Mouse (Mus musculus) forebrain, embryonic 11.5 days (tissue): Measurements from ENCODE around the gene Marveld3. TPM values are rescaled to one million over a fixed set of nuclear protein-coding genes. Genes with fewer than 3 reads are reported as not detected.

ENCODE experiments used
- ATAC-seq: fragments of 200-750 bp; cut with Nextera tagmentation; replicated peaks from 2 replicates; pipeline ENCODE4 v1.8.0; 2017; ENCODE audit warnings: moderate TSS enrichment; ENCODE audit not compliant: low FRiP score
- DNase-seq: peaks from one replicate; pipeline ENCODE4 v3.0.0-alpha.2; 2017; ENCODE audit warnings: low spot score
- H3K27ac ChIP-seq: fragments of 300-500 bp; sonication (generic); 2 replicates; pipeline ENCODE4 v1.5.1; 2014; ENCODE audit warnings: low read depth, low read length
- H3K27me3 ChIP-seq: fragments of 300-500 bp; sonication (generic); 2 replicates; pipeline ENCODE4 v1.6.1; 2014; ENCODE audit warnings: mild to moderate bottlenecking, low read length, mixed read lengths; ENCODE audit not compliant: control insufficient read depth, insufficient read depth
- H3K36me3 ChIP-seq: fragments of 300-500 bp; sonication (generic); 2 replicates; pipeline ENCODE4 v1.6.1; 2014; ENCODE audit warnings: mild to moderate bottlenecking, low read length, moderate library complexity, mixed read lengths; ENCODE audit not compliant: control insufficient read depth, insufficient read depth
- H3K4me1 ChIP-seq: fragments of 300-500 bp; sonication (generic); replicated peaks from 2 replicates; pipeline ENCODE4 v1.6.1; 2014; ENCODE audit warnings: low read length, mixed read lengths; ENCODE audit not compliant: control insufficient read depth, insufficient read depth
- H3K4me2 ChIP-seq: fragments of 300-500 bp; sonication (generic); 2 replicates; pipeline ENCODE4 v1.6.1; 2014; ENCODE audit warnings: low read depth, mild to moderate bottlenecking, low read length, moderate library complexity, mixed read lengths; ENCODE audit not compliant: severe bottlenecking
- H3K4me3 ChIP-seq: fragments of 300-500 bp; sonication (generic); 2 replicates; pipeline ENCODE4 v1.5.1; 2014; ENCODE audit warnings: low read depth, low read length
- H3K9ac ChIP-seq: fragments of 300-500 bp; sonication (generic); 2 replicates; pipeline ENCODE4 v1.6.1; 2014; ENCODE audit warnings: low read length
- H3K9me3 ChIP-seq: fragments of 300-500 bp; sonication (generic); 2 replicates; pipeline ENCODE4 v1.6.1; 2016; ENCODE audit warnings: low read length, mixed read lengths; ENCODE audit not compliant: control insufficient read depth
- WGBS: fragments of 180-500 bp; shearing (Covaris S2); extraction: QIAGEN DNeasy Blood & Tissue Kit; methylation state at CpG from one replicate; pipeline ENCODE4 v1.1.7; 2014; 5-methylcytosine and 5-hydroxymethylcytosine counted together
- polyA plus RNA-seq: library from polyadenylated mRNA; unstranded; fragments of >200 nt; fragmentation: Nextera tagmentation; extraction: Ambion mirVana; gene quantifications from 2 replicates; pipeline ENCODE4 v1.2.1, GENCODE M21; 2014

The Marveld3 gene
- polyA plus RNA-seq, 1 experiment from 2014 or later, result 0.65 TPM

GRCm38 (mm10) chr8:109982386-109983105 is 20.5 kb upstream of the Marveld3 start:
- no peak for ATAC-seq
- Histone ChIP-seq H3K27ac (no peak overlapping the region), H3K9me3 (no peaks in the 10 kb centered on the region), H3K4me3 (no peak overlapping the region), H3K4me1 (no peaks in the 10 kb centered on the region), H3K36me3 (no peaks in the 10 kb centered on the region), H3K27me3 (no peaks in the 10 kb centered on the region), H3K9ac (no peak overlapping the region), H3K4me2 (no peak overlapping the region)
- no peak for DNase-seq
- 78% methylated on average over 15 of the region's 15 CpGs for WGBS

DNA sequence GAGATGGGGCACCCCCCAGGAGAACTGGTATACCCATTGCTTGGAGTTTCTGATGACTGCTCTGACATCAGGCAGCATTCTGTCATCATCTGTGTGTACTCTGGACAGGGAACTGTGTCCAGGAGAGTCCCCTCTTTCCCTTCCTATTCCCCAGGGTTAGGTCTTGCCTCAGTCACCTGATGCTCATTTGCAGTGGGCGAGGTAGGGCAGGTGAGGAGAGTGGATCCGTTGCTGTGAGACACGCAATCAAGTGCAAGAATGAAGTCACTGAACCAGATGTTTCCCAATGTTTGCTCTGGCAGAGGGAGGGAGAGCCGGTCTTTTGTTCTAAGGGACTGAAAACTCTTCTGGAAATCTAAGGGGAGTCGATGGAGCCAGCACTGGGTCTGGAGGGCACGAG is 17.3 kb upstream of the Marveld3 start:
- ATAC-seq, result no peak
- WGBS, result 76% methylated on average over 6 of the region's 6 CpGs
- Histone ChIP-seq H3K27me3 (no peaks in the 10 kb centered on the region), H3K36me3 (no peaks in the 10 kb centered on the region), H3K9ac (no peak overlapping the region), H3K4me3 (no peak overlapping the region), H3K4me1 (no peaks in the 10 kb centered on the region), H3K4me2 (no peak overlapping the region), H3K27ac (no peak overlapping the region), H3K9me3 (no peaks in the 10 kb centered on the region; the same call in 1 of the 2 replicates)
- DNase-seq, result no peak

- H3K4me3 ChIP-seq, result no peak overlapping the region
- H3K9ac ChIP-seq, result no peak overlapping the region
- no peaks in the 10 kb centered on the region for H3K36me3 ChIP-seq
- H3K27ac ChIP-seq, result no peak overlapping the region
- H3K4me1 ChIP-seq, result no peaks in the 10 kb centered on the region
- 86% methylated on average over 4 of the region's 4 CpGs for WGBS
- no peak for DNase-seq
- no peak for ATAC-seq
- H3K9me3 ChIP-seq, result no peaks in the 10 kb centered on the region; the same call in 1 of the 2 replicates
- no peak overlapping the region for H3K4me2 ChIP-seq
- no peaks in the 10 kb centered on the region for H3K27me3 ChIP-seq
Measured at GRCm38 (mm10) chr8:109972901-109973300, 10.9 kb upstream of the Marveld3 start.

DNA sequence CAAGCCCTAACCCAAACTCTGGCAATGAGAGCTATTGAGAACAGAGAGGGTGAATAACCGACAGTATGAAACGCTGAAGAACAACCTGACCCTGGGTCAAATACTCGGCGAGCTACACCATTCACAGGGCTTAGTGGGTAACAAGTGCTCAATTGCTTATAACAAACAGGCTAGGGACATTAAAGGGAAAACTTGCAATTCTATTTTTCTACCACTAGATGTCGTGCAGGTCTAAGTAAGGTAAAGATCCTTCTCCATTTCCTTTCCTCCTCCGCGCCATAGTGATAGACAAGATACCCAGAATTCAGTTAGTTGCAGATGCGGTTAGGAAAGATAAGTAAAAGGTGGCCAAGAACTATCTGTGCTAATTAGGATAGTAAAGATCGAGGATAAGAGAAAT is 8.3 kb upstream of the Marveld3 start:
- H3K36me3 ChIP-seq, result no peaks in the 10 kb centered on the region
- no peaks in the 10 kb centered on the region for H3K27me3 ChIP-seq
- no peak overlapping the region for H3K9ac ChIP-seq
- H3K4me3 ChIP-seq, result no peak overlapping the region
- no peak overlapping the region for H3K4me2 ChIP-seq
- ATAC-seq, result no peak
- no peaks in the 10 kb centered on the region for H3K9me3 ChIP-seq
- no peaks in the 10 kb centered on the region for H3K4me1 ChIP-seq
- H3K27ac ChIP-seq, result no peak overlapping the region
- 9% methylated on average over 9 of the region's 9 CpGs for WGBS
- DNase-seq, result no peak

- H3K9me3 ChIP-seq, result no peaks in the 10 kb centered on the region
- H3K4me2 ChIP-seq, result no peak overlapping the region
- H3K9ac ChIP-seq, result no peak overlapping the region
- DNase-seq (no peak), ATAC-seq (no peak)
- H3K27me3 ChIP-seq, result no peaks in the 10 kb centered on the region
- 56% methylated on average over 10 of the region's 10 CpGs for WGBS
- H3K4me3 ChIP-seq, result no peak overlapping the region
- no peak overlapping the region for H3K27ac ChIP-seq
- no peaks in the 10 kb centered on the region for H3K4me1 ChIP-seq
- no peaks in the 10 kb centered on the region for H3K36me3 ChIP-seq
Measured at GRCm38 (mm10) chr8:109968837-109969236, 6.8 kb upstream of the Marveld3 start.

DNA sequence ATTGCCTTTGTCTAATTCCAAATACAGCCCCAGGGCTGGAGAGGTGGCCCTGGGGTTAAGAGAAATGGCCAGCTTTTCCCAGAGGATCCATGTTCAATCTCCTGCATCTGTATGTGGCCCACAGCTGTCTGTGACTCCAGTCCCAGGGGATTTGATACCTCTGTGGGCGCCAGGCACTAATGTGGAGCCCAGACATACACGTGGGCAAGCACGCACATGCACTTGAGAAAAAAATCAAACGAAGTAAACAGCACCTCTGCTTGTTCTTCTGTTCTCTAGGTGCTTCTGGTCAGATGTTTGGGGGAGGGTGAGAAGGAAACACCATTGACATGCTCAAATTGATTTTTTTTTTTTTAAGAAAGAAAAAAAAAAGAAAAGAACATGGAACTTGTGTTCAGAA is 2.1 kb upstream of the Marveld3 start:
- Histone ChIP-seq H3K27me3 (peaks cover 9% of the 10 kb centered on the region), H3K27ac (no peak overlapping the region), H3K4me1 (0 out of 2 replicates have a peak, but pooled peaks cover 2% of the 10 kb centered on the region), H3K9me3 (no peaks in the 10 kb centered on the region), H3K36me3 (no peaks in the 10 kb centered on the region), H3K9ac (no peak overlapping the region), H3K4me2 (no peak overlapping the region), H3K4me3 (no peak overlapping the region)
- no peak for DNase-seq
- WGBS, result 79% methylated on average over 4 of the region's 4 CpGs
- no peak for ATAC-seq

- peaks cover 9% of the 10 kb centered on the region for H3K27me3 ChIP-seq
- no peak overlapping the region for H3K4me2 ChIP-seq
- H3K9me3 ChIP-seq, result no peaks in the 10 kb centered on the region
- no peak overlapping the region for H3K27ac ChIP-seq
- 0 out of 2 replicates have a peak, but pooled peaks cover 2% of the 10 kb centered on the region for H3K4me1 ChIP-seq
- no peak overlapping the region for H3K4me3 ChIP-seq
- H3K36me3 ChIP-seq, result no peaks in the 10 kb centered on the region
- 80% methylated on average over 13 of the region's 13 CpGs for WGBS
- DNase-seq (no peak), ATAC-seq (no peak)
- no peak overlapping the region for H3K9ac ChIP-seq
Measured at GRCm38 (mm10) chr8:109963421-109963820, 1.4 kb upstream of the Marveld3 start.

GRCm38 (mm10) chr8:109962896-109963295 is 893 bp upstream of the Marveld3 start:
- WGBS, result 80% methylated on average over 9 of the region's 9 CpGs
- Histone ChIP-seq H3K27ac (no peak overlapping the region), H3K36me3 (no peaks in the 10 kb centered on the region), H3K4me1 (0 out of 2 replicates have a peak, but pooled peaks cover 2% of the 10 kb centered on the region), H3K9me3 (no peaks in the 10 kb centered on the region), H3K27me3 (peaks cover 9% of the 10 kb centered on the region), H3K4me2 (no peak overlapping the region), H3K4me3 (no peak overlapping the region), H3K9ac (no peak overlapping the region)
- no peak for DNase-seq
- no peak for ATAC-seq

- Histone ChIP-seq H3K27me3 (peaks cover 9% of the 10 kb centered on the region), H3K9me3 (no peaks in the 10 kb centered on the region), H3K9ac (no peak overlapping the region), H3K4me3 (no peak overlapping the region), H3K4me2 (no peak overlapping the region), H3K36me3 (no peaks in the 10 kb centered on the region), H3K4me1 (peaks cover 14% of the 10 kb centered on the region), H3K27ac (no peak overlapping the region)
- no peak for ATAC-seq
- whole genome bisulfite sequencing, result 88% methylated on average over 4 of the region's 4 CpGs
- no peak for DNase-seq
Measured at GRCm38 (mm10) chr8:109959112-109959511, 2.9 kb downstream of the Marveld3 start.
